Mouse (Mus musculus) megakaryocyte, embryonic 14.5 days (primary cell): Measurements from ENCODE around the gene Gtpbp3.

Experiments
- FLI1 ChIP-seq: IDR thresholded peaks from 2 replicates; pipeline ENCODE4 v1.6.1; 2012; ENCODE audit warnings: low read length, inconsistent platforms, mixed read lengths
- GATA1 ChIP-seq: IDR thresholded peaks from 3 replicates; pipeline ENCODE4 v1.6.1; 2012; ENCODE audit warnings: mixed read lengths, low read length, inconsistent platforms, borderline replicate concordance

DNA sequence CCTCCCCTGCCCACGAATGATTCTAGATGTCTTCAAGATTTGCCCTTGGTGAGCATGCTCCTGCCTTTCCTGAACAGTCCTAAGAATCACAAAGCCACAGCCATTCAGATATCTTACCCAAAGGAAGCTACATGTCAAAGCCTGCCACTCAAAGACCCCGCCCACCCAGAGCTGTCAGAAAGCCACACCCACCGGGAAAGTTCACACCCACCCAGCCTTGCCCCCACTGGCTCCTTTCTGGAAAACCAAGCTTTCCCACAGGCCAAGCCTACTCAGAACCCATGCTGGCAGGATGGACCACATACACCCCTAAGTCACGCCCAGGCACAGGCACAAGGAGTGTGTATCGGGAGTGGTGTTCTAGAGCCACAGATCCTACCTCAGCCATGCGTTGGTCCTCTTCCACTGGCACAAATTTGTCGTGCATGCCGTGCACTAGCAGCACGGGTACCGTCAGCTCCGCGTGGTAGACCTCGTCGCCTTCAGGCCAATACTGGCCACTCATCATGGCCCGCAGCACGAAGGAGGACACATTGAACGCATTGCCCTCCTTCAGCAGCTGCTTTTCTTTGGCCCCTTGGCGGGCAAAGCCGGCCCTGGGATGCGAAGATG is 30.1 kb upstream of the Gtpbp3 start:
- TF ChIP-seq GATA1 (no peak), FLI1 (no peak)
